Mouse (Mus musculus) spleen, adult 10 weeks (tissue): Measurements from ENCODE around the gene Tmem163. TPM values are rescaled to one million over a fixed set of nuclear protein-coding genes. Genes with fewer than 3 reads are reported as not detected.

Experiments
- polyA plus RNA-seq: library from polyadenylated mRNA; stranded (reverse); fragments of 350-450 nt; fragmentation: Illumina TruSeq; extraction: RNeasy Lipid Tissue Mini Kit (QIAGEN cat#74804); gene quantifications from one replicate; pipeline ENCODE4 v1.2.3, GENCODE M21; 2015; ENCODE audit warnings: low replicate concordance; ENCODE audit not compliant: insufficient read depth

The Tmem163 gene
- 5.6 TPM for polyA plus RNA-seq

GRCm38 (mm10) chr1:127679498-127680133 lies at the start of gene Tmem163:
Gene Tmem163, minus strand, starts transcription at chr1:127679548.

DNA sequence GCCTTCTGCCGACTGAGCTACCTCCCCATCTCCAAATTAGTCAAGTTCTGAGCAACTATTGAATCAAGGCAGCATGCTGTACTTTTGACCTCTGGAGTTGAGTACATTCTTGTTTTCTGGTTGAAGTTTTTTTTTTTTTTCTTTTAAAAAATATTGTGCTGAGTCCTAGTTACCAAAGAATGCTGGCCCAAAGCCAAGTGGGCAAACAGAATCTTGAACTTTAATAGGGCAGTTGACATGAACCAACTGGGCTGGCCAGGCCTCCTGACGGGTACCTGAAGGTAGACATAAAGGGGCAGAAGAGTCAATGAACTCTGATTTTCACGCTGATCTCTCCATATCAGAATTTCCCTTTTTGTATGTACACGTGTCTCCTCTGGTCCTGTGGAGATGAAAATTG lies 49.7 kb upstream of the Tmem163 start, which contains the start of gene Acmsd:
TSS of gene Acmsd (plus strand) at position 318 of the 400 bp plus-strand sequence.

Other genes starting within 250 kb of the Tmem163 start
- gene Acmsd, start 49.9 kb upstream of the Tmem163 start, polyA plus RNA-seq: 1.6 TPM
- 119 TPM for gene Ccnt2, start 94.6 kb upstream of the Tmem163 start, polyA plus RNA-seq
- 12.8 TPM for gene Map3k19, start 175.5 kb upstream of the Tmem163 start, polyA plus RNA-seq
- 51.0 TPM for gene Rab3gap1, start 189.2 kb upstream of the Tmem163 start, polyA plus RNA-seq